Mouse (Mus musculus): Measurements from ENCODE around the gene Nup50. TPM values are rescaled to one million over a fixed set of nuclear protein-coding genes. Genes with fewer than 3 reads are reported as not detected.

The Nup50 gene
- polyA plus RNA-seq, 1 experiment from 2014 or later = 22.5 TPM

GRCm38 (mm10) chr15:84942647-84943285 lies 19.6 kb downstream of the Nup50 start:
- peak; percentile 78 for ATAC-seq
- no peaks in the 10 kb centered on the region for H3K4me1 ChIP-seq (ENCODE audit: control insufficient read depth, insufficient read depth, low read depth, low read length)
- H3K36me3 ChIP-seq (ENCODE audit: control insufficient read depth, insufficient read depth, low read length) = peaks cover 20% of the 10 kb centered on the region
- H3K9ac ChIP-seq (ENCODE audit: low read depth, low read length) = no peak overlapping the region
- no peak overlapping the region for H3K4me3 ChIP-seq (ENCODE audit: low read length)
- H3K27me3 ChIP-seq (replicated peaks; ENCODE audit: control insufficient read depth, insufficient read depth, low read length) = no peaks in the 10 kb centered on the region
- H3K9me3 ChIP-seq (ENCODE audit: control insufficient read depth, low read length) = no peaks in the 10 kb centered on the region
- 61% methylated on average over 11 of the region's 11 CpGs for WGBS
- H3K27ac ChIP-seq (ENCODE audit: low read depth, low read length) = no peak overlapping the region
- no peak overlapping the region for H3K4me2 ChIP-seq (ENCODE audit: low read length)

GRCm38 (mm10) chr15:84944319-84944718 lies 21.1 kb downstream of the Nup50 start:
- H3K4me3 ChIP-seq (ENCODE audit: low read length) = no peak overlapping the region
- no peak overlapping the region for H3K4me2 ChIP-seq (ENCODE audit: low read length)
- H3K9me3 ChIP-seq (ENCODE audit: control insufficient read depth, low read length) = no peaks in the 10 kb centered on the region
- WGBS = 83% methylated on average over 5 of the region's 5 CpGs
- H3K9ac ChIP-seq (ENCODE audit: low read depth, low read length) = no peak overlapping the region
- ATAC-seq = no peak
- H3K27ac ChIP-seq (ENCODE audit: low read depth, low read length) = no peak overlapping the region
- no peaks in the 10 kb centered on the region for H3K4me1 ChIP-seq (ENCODE audit: control insufficient read depth, insufficient read depth, low read depth, low read length)
- peaks cover 16% of the 10 kb centered on the region for H3K36me3 ChIP-seq (ENCODE audit: control insufficient read depth, insufficient read depth, low read length)
- H3K27me3 ChIP-seq (replicated peaks; ENCODE audit: control insufficient read depth, insufficient read depth, low read length) = no peaks in the 10 kb centered on the region

GRCm38 (mm10) chr15:84948990-84949389 lies 25.8 kb downstream of the Nup50 start:
- Histone ChIP-seq H3K27me3 (replicated peaks; ENCODE audit: control insufficient read depth, insufficient read depth, low read length) (no peaks in the 10 kb centered on the region), H3K4me2 (ENCODE audit: low read length) (no peak overlapping the region), H3K4me3 (ENCODE audit: low read length) (no peak overlapping the region), H3K27ac (ENCODE audit: low read depth, low read length) (no peak overlapping the region), H3K9me3 (ENCODE audit: control insufficient read depth, low read length) (no peaks in the 10 kb centered on the region), H3K36me3 (ENCODE audit: control insufficient read depth, insufficient read depth, low read length) (peaks cover 41% of the 10 kb centered on the region), H3K9ac (ENCODE audit: low read depth, low read length) (no peak overlapping the region), H3K4me1 (ENCODE audit: control insufficient read depth, insufficient read depth, low read depth, low read length) (no peaks in the 10 kb centered on the region)
- 85% methylated on average over 14 of the region's 14 CpGs for whole genome bisulfite sequencing
- no peak for ATAC-seq

- Histone ChIP-seq H3K4me1 (ENCODE audit: control insufficient read depth, insufficient read depth, low read depth, low read length) (no peaks in the 10 kb centered on the region), H3K9me3 (ENCODE audit: control insufficient read depth, low read length) (no peaks in the 10 kb centered on the region), H3K27me3 (replicated peaks; ENCODE audit: control insufficient read depth, insufficient read depth, low read length) (no peaks in the 10 kb centered on the region), H3K4me2 (ENCODE audit: low read length) (no peak overlapping the region), H3K27ac (ENCODE audit: low read depth, low read length) (no peak overlapping the region), H3K36me3 (ENCODE audit: control insufficient read depth, insufficient read depth, low read length) (peaks cover 41% of the 10 kb centered on the region), H3K9ac (ENCODE audit: low read depth, low read length) (no peak overlapping the region), H3K4me3 (ENCODE audit: low read length) (no peak overlapping the region)
- 91% methylated on average over 4 of the region's 4 CpGs for WGBS
- ATAC-seq = no peak
Observed at GRCm38 (mm10) chr15:84950053-84950452, 26.8 kb downstream of the Nup50 start.

- H3K4me2 ChIP-seq (ENCODE audit: low read length) = no peak overlapping the region
- WGBS = 93% methylated on average over 11 of the region's 11 CpGs
- no peaks in the 10 kb centered on the region for H3K27me3 ChIP-seq (replicated peaks; ENCODE audit: control insufficient read depth, insufficient read depth, low read length)
Observed at GRCm38 (mm10) chr15:84953259-84953658, 30.0 kb downstream of the Nup50 start.

GRCm38 (mm10) chr15:84957851-84958250 lies 34.6 kb downstream of the Nup50 start:
- H3K36me3 ChIP-seq (ENCODE audit: control insufficient read depth, insufficient read depth, low read length) = peaks cover 16% of the 10 kb centered on the region
- H3K4me2 ChIP-seq (ENCODE audit: low read length) = no peak overlapping the region
- no peak overlapping the region for H3K9ac ChIP-seq (ENCODE audit: low read depth, low read length)
- H3K9me3 ChIP-seq (ENCODE audit: control insufficient read depth, low read length) = no peaks in the 10 kb centered on the region
- peak overlapping the region; percentile 18; the same call in 1 of the 2 replicates for H3K27ac ChIP-seq (ENCODE audit: low read depth, low read length)
- ATAC-seq = peak; percentile 85
- WGBS = 19% methylated on average over 3 of the region's 3 CpGs
- peaks cover 33% of the 10 kb centered on the region for H3K4me1 ChIP-seq (ENCODE audit: control insufficient read depth, insufficient read depth, low read depth, low read length)
- no peak overlapping the region for H3K4me3 ChIP-seq (ENCODE audit: low read length)
- H3K27me3 ChIP-seq (replicated peaks; ENCODE audit: control insufficient read depth, insufficient read depth, low read length) = no peaks in the 10 kb centered on the region

More at GRCm38 (mm10) chr15:84953259-84953658, 30.0 kb downstream of the Nup50 start:
- Histone ChIP-seq H3K9me3 (ENCODE audit: control insufficient read depth, low read length) (no peaks in the 10 kb centered on the region), H3K9ac (ENCODE audit: low read depth, low read length) (no peak overlapping the region), H3K4me1 (ENCODE audit: control insufficient read depth, insufficient read depth, low read depth, low read length) (peaks cover 8% of the 10 kb centered on the region), H3K36me3 (ENCODE audit: control insufficient read depth, insufficient read depth, low read length) (peaks cover 45% of the 10 kb centered on the region), H3K27ac (ENCODE audit: low read depth, low read length) (no peak overlapping the region), H3K4me3 (ENCODE audit: low read length) (no peak overlapping the region)
- ATAC-seq = no peak

- no peaks in the 10 kb centered on the region for H3K9me3 ChIP-seq (ENCODE audit: control insufficient read depth, low read length)
- H3K4me2 ChIP-seq (ENCODE audit: low read length) = no peak overlapping the region
- H3K27ac ChIP-seq (ENCODE audit: low read depth, low read length) = 0 out of 2 replicates have a peak overlapping the region, but pooled peaks have one; percentile 11
- H3K27me3 ChIP-seq (replicated peaks; ENCODE audit: control insufficient read depth, insufficient read depth, low read length) = no peaks in the 10 kb centered on the region
- no peak overlapping the region for H3K9ac ChIP-seq (ENCODE audit: low read depth, low read length)
- WGBS = 76% methylated on average over 3 of the region's 3 CpGs
- H3K4me1 ChIP-seq (ENCODE audit: control insufficient read depth, insufficient read depth, low read depth, low read length) = peaks cover 33% of the 10 kb centered on the region
- ATAC-seq = no peak
- no peak overlapping the region for H3K4me3 ChIP-seq (ENCODE audit: low read length)
- peaks cover 11% of the 10 kb centered on the region for H3K36me3 ChIP-seq (ENCODE audit: control insufficient read depth, insufficient read depth, low read length)
Observed at GRCm38 (mm10) chr15:84958331-84958730, 35.1 kb downstream of the Nup50 start.

- H3K36me3 ChIP-seq (ENCODE audit: control insufficient read depth, insufficient read depth, low read length) = peaks cover 5% of the 10 kb centered on the region; the same call in 1 of the 2 replicates
- H3K9me3 ChIP-seq (ENCODE audit: control insufficient read depth, low read length) = no peaks in the 10 kb centered on the region
- H3K4me1 ChIP-seq (ENCODE audit: control insufficient read depth, insufficient read depth, low read depth, low read length) = peaks cover 33% of the 10 kb centered on the region
- H3K9ac ChIP-seq (ENCODE audit: low read depth, low read length) = no peak overlapping the region
- no peak for ATAC-seq
- H3K27ac ChIP-seq (ENCODE audit: low read depth, low read length) = no peak overlapping the region
- 90% methylated on average over 6 of the region's 6 CpGs for WGBS
- H3K4me2 ChIP-seq (ENCODE audit: low read length) = peak overlapping the region; percentile 32; the same call in 1 of the 2 replicates
- H3K27me3 ChIP-seq (replicated peaks; ENCODE audit: control insufficient read depth, insufficient read depth, low read length) = no peaks in the 10 kb centered on the region
- no peak overlapping the region for H3K4me3 ChIP-seq (ENCODE audit: low read length)
Observed at GRCm38 (mm10) chr15:84959891-84960290, 36.7 kb downstream of the Nup50 start.

- H3K36me3 ChIP-seq (ENCODE audit: control insufficient read depth, insufficient read depth, low read length) = no peaks in the 10 kb centered on the region
- no peaks in the 10 kb centered on the region for H3K9me3 ChIP-seq (ENCODE audit: control insufficient read depth, low read length)
- H3K9ac ChIP-seq (ENCODE audit: low read depth, low read length) = peak overlapping the region; percentile 36
- peak overlapping the region; percentile 62 for H3K27ac ChIP-seq (ENCODE audit: low read depth, low read length)
- peak; percentile 29; the same call in 1 of the 2 replicates for ATAC-seq
- 17% methylated on average over 8 of the region's 8 CpGs for WGBS
- H3K27me3 ChIP-seq (replicated peaks; ENCODE audit: control insufficient read depth, insufficient read depth, low read length) = no peaks in the 10 kb centered on the region
- peak overlapping the region; percentile 14 for H3K4me3 ChIP-seq (ENCODE audit: low read length)
- H3K4me1 ChIP-seq (ENCODE audit: control insufficient read depth, insufficient read depth, low read depth, low read length) = peaks cover 33% of the 10 kb centered on the region
- peak overlapping the region; percentile 32 for H3K4me2 ChIP-seq (ENCODE audit: low read length)
Observed at GRCm38 (mm10) chr15:84960692-84961091, 37.5 kb downstream of the Nup50 start.
